Mouse (Mus musculus): ENCODE data around the gene Mrps5. TPM values are rescaled to one million over a fixed set of nuclear protein-coding genes. Genes with fewer than 3 reads are reported as not detected.

The Mrps5 gene
- polyA plus RNA-seq, 1 experiment from 2014 or later, result 87.0 TPM

- TF ChIP-seq EP300 (optimal IDR thresholded peaks at IDR 0.05) (no peak), CTCF (IDR thresholded peaks at IDR 0.05; ENCODE audit: low read depth) (no peak)
- no peak for ATAC-seq (ENCODE audit: low FRiP score, low TSS enrichment)
Observed at GRCm38 (mm10) chr2:127548342-127549074, 38.5 kb upstream of the Mrps5 start.

GRCm38 (mm10) chr2:127549711-127550110, 37.3 kb upstream of the Mrps5 start:
- no peaks in the 10 kb centered on the region for H3K27me3 ChIP-seq (ENCODE audit: control insufficient read depth, insufficient read depth, low read length)
- no peak overlapping the region for H3K4me2 ChIP-seq (replicated peaks; ENCODE audit: low read depth)
- DNase-seq (ENCODE audit: low spot score), result no peak
- H3K36me3 ChIP-seq (ENCODE audit: control insufficient read depth, insufficient read depth, low read length), result no peaks in the 10 kb centered on the region
- no peak for ATAC-seq (ENCODE audit: low FRiP score, low TSS enrichment)
- no peaks in the 10 kb centered on the region for H3K4me1 ChIP-seq (replicated peaks; ENCODE audit: control insufficient read depth, insufficient read depth)
- no peak overlapping the region for H3K27ac ChIP-seq (replicated peaks)
- TF ChIP-seq EP300 (optimal IDR thresholded peaks at IDR 0.05) (no peak), CTCF (IDR thresholded peaks at IDR 0.05; ENCODE audit: low read depth) (no peak)
- no peak overlapping the region for H3K4me3 ChIP-seq (ENCODE audit: low read depth, low read length)
- H3K9ac ChIP-seq (ENCODE audit: low read length), result no peak overlapping the region
- no peaks in the 10 kb centered on the region for H3K9me3 ChIP-seq (ENCODE audit: control insufficient read depth, low read length)

More at GRCm38 (mm10) chr2:127548342-127549074, 38.5 kb upstream of the Mrps5 start:
- no peak overlapping the region for H3K9ac ChIP-seq (ENCODE audit: low read length)
- DNase-seq (ENCODE audit: low spot score), result no peak
- no peaks in the 10 kb centered on the region for H3K36me3 ChIP-seq (ENCODE audit: control insufficient read depth, insufficient read depth, low read length)
- H3K27ac ChIP-seq (replicated peaks), result no peak overlapping the region
- H3K4me3 ChIP-seq (ENCODE audit: low read depth, low read length), result no peak overlapping the region
- 71% methylated on average over 5 of the region's 5 CpGs for WGBS
- no peaks in the 10 kb centered on the region for H3K27me3 ChIP-seq (ENCODE audit: control insufficient read depth, insufficient read depth, low read length)
- no peaks in the 10 kb centered on the region for H3K4me1 ChIP-seq (replicated peaks; ENCODE audit: control insufficient read depth, insufficient read depth)
- no peaks in the 10 kb centered on the region for H3K9me3 ChIP-seq (ENCODE audit: control insufficient read depth, low read length)
- H3K4me2 ChIP-seq (replicated peaks; ENCODE audit: low read depth), result no peak overlapping the region

- 68% methylated on average over 1 of the region's 1 CpGs for WGBS
- Histone ChIP-seq H3K27me3 (ENCODE audit: control insufficient read depth, insufficient read depth, low read length) (no peaks in the 10 kb centered on the region), H3K9me3 (ENCODE audit: control insufficient read depth, low read length) (no peaks in the 10 kb centered on the region), H3K27ac (replicated peaks) (no peak overlapping the region), H3K4me2 (replicated peaks; ENCODE audit: low read depth) (no peak overlapping the region), H3K4me1 (replicated peaks; ENCODE audit: control insufficient read depth, insufficient read depth) (no peaks in the 10 kb centered on the region), H3K4me3 (ENCODE audit: low read depth, low read length) (no peak overlapping the region), H3K9ac (ENCODE audit: low read length) (no peak overlapping the region), H3K36me3 (ENCODE audit: control insufficient read depth, insufficient read depth, low read length) (no peaks in the 10 kb centered on the region)
- TF ChIP-seq EP300 (optimal IDR thresholded peaks at IDR 0.05) (no peak), CTCF (IDR thresholded peaks at IDR 0.05; ENCODE audit: low read depth) (no peak)
- DNase-seq (ENCODE audit: low spot score), result no peak
- no peak for ATAC-seq (ENCODE audit: low FRiP score, low TSS enrichment)
Observed at GRCm38 (mm10) chr2:127550446-127550845, 36.6 kb upstream of the Mrps5 start.

GRCm38 (mm10) chr2:127551078-127551477, 35.9 kb upstream of the Mrps5 start:
- H3K9ac ChIP-seq (ENCODE audit: low read length), result no peak overlapping the region
- no peaks in the 10 kb centered on the region for H3K27me3 ChIP-seq (ENCODE audit: control insufficient read depth, insufficient read depth, low read length)
- H3K9me3 ChIP-seq (ENCODE audit: control insufficient read depth, low read length), result no peaks in the 10 kb centered on the region
- DNase-seq (ENCODE audit: low spot score) (no peak), ATAC-seq (ENCODE audit: low FRiP score, low TSS enrichment) (no peak; the same call in 1 of the 2 replicates)
- H3K4me2 ChIP-seq (replicated peaks; ENCODE audit: low read depth), result no peak overlapping the region
- 52% methylated on average over 5 of the region's 5 CpGs for WGBS
- TF ChIP-seq CTCF (IDR thresholded peaks at IDR 0.05; ENCODE audit: low read depth) (peak; percentile 70), EP300 (optimal IDR thresholded peaks at IDR 0.05) (no peak)
- no peaks in the 10 kb centered on the region for H3K4me1 ChIP-seq (replicated peaks; ENCODE audit: control insufficient read depth, insufficient read depth)
- no peak overlapping the region for H3K27ac ChIP-seq (replicated peaks)
- no peaks in the 10 kb centered on the region for H3K36me3 ChIP-seq (ENCODE audit: control insufficient read depth, insufficient read depth, low read length)
- no peak overlapping the region for H3K4me3 ChIP-seq (ENCODE audit: low read depth, low read length)

GRCm38 (mm10) chr2:127559070-127559966, 27.7 kb upstream of the Mrps5 start:
- no peak overlapping the region for H3K27ac ChIP-seq (replicated peaks)
- no peaks in the 10 kb centered on the region for H3K9me3 ChIP-seq (ENCODE audit: control insufficient read depth, low read length)
- DNase-seq (ENCODE audit: low spot score) (peak; percentile 82), ATAC-seq (ENCODE audit: low FRiP score, low TSS enrichment) (peak; percentile 93)
- 15% methylated on average over 18 of the region's 18 CpGs for WGBS
- no peak overlapping the region for H3K9ac ChIP-seq (ENCODE audit: low read length)
- no peaks in the 10 kb centered on the region for H3K27me3 ChIP-seq (ENCODE audit: control insufficient read depth, insufficient read depth, low read length)
- TF ChIP-seq EP300 (optimal IDR thresholded peaks at IDR 0.05) (no peak), CTCF (IDR thresholded peaks at IDR 0.05; ENCODE audit: low read depth) (peak; percentile 90)
- H3K4me3 ChIP-seq (ENCODE audit: low read depth, low read length), result no peak overlapping the region
- 0 out of 2 replicates have a peak overlapping the region, but pooled peaks have one; percentile 29 for H3K4me2 ChIP-seq (replicated peaks; ENCODE audit: low read depth)
- no peaks in the 10 kb centered on the region for H3K4me1 ChIP-seq (replicated peaks; ENCODE audit: control insufficient read depth, insufficient read depth)
- no peaks in the 10 kb centered on the region for H3K36me3 ChIP-seq (ENCODE audit: control insufficient read depth, insufficient read depth, low read length)
